8 mouse cellular contexts compared by ENCODE assay signal in the genomic region with DNA sequence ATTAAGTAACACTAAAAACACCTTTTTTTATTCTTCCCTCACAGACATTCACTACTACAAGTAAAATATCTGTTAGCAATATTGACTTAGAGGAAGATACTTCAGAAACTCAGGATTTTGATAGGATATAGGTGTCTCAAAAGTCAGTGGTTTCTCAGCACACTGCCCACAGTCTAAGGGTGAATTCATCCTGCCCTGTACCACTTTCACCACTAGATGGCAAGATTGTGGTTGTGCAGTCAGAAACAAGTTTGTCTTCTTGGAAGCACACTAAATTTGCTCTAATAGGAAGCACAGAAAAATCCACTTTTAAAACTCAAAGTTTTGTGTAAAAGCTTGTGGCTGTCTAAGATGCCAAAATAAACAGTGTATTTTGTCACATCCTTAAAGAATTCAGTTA. TPM values are rescaled to one million over a fixed set of nuclear protein-coding genes. Genes with fewer than 3 reads are reported as not detected.
DNase-seq lines count a peak whose midpoint lies in the region; TF ChIP-seq lines count a peak whose summit lies in the region.
"Had no signal": no experiment of that assay in that cellular context is flagged by ENCODE, and none has a peak within 500 bp of the region (broad histone marks: within the 10 kb centered on the region; RNA-seq: fewer than 3 reads in every experiment).

No protein-coding gene starts in this region.

- H3K27ac ChIP-seq in ES-E14 (ENCODE audit: insufficient read depth, low read depth, low read length, poor library complexity, severe bottlenecking) = no peak overlapping the region

- no peaks in the 10 kb centered on the region for H3K9me3 ChIP-seq in ES-E14 (ENCODE audit: control insufficient read depth, insufficient read depth, low read depth, low read length)

- TF ChIP-seq CTCF in brain, embryonic 14.5 days (IDR thresholded peaks at IDR 0.05; ENCODE audit: borderline replicate concordance, extremely low read depth, insufficient read depth, insufficient read length) = peak; percentile 58; the same call in 1 of the 2 replicates
- TF ChIP-seq CTCF in lung, adult 2 months (IDR thresholded peaks at IDR 0.05; ENCODE audit: insufficient read depth, low read length) = 0 out of 2 replicates have a peak, but pooled peaks have one; percentile 23

- no peaks in the 10 kb centered on the region for H3K36me3 ChIP-seq in ES-E14 (ENCODE audit: control insufficient read depth, insufficient read depth, low read length, poor library complexity, severe bottlenecking)

- in situ Hi-C loops in ES-E14 (cut with MboI; ENCODE audit: low sequenced_read_pairs in 2 of 2, unreplicated experiment in 2 of 2) = no loop called here

- no peak overlapping the region for H3K4me3 ChIP-seq in ES-E14 (ENCODE audit: insufficient read depth in 1 of 2, low read depth in 1 of 2, low read length in 2 of 2, poor library complexity in 1 of 2, severe bottlenecking in 1 of 2)
- no peak overlapping the region for H3K4me3 ChIP-seq in lung, adult 2 months (replicated peaks; ENCODE audit: extremely low read depth, low read depth, low read length)
- H3K4me3 ChIP-seq: myocyte had no signal

- no peaks in the 10 kb centered on the region for H3K4me1 ChIP-seq in ES-E14 (ENCODE audit: control insufficient read depth in 2 of 2, insufficient read depth in 2 of 2, low read length in 2 of 2, poor library complexity in 1 of 2)
- no peaks in the 10 kb centered on the region for H3K4me1 ChIP-seq in lung, adult 2 months (ENCODE audit: control insufficient read depth, insufficient read depth, low read length)

- peak; percentile 9 to 55 for DNase-seq in layer of hippocampus, adult 18-20 months (ENCODE audit: low spot score in 2 of 2)
- no peak for DNase-seq in layer of hippocampus, postnatal 36 days
- peak; percentile 40 for DNase-seq in ES-E14 (ENCODE audit: low read depth, low spot score)
- peak; percentile 47 for DNase-seq in brain, embryonic 14.5 days (ENCODE audit: low read depth)
- DNase-seq in induced T-regulatory cell, adult 2 months (ENCODE audit: low read depth) = peak; percentile 72
- no peak for DNase-seq in lung, adult 2 months
- peak; percentile 10 for DNase-seq in telencephalon, adult 2 months (ENCODE audit: low read depth, low spot score)

- TF ChIP-seq POLR2A in brain, embryonic 14.5 days (IDR thresholded peaks at IDR 0.05; ENCODE audit: borderline replicate concordance, extremely low read depth, insufficient read depth, insufficient read length, poor library complexity, severe bottlenecking) = no peak
- no peak for TF ChIP-seq POLR2A in lung, adult 2 months (IDR thresholded peaks at IDR 0.05; ENCODE audit: borderline replicate concordance, extremely low read depth, low read depth, low read length)

- no peak overlapping the region for H3K9ac ChIP-seq in ES-E14 (ENCODE audit: insufficient read depth, low read depth, low read length, poor library complexity, severe bottlenecking)

TF ChIP-seq in ES-E14, 5 proteins besides CTCF, POLR2A, EP300 and RAD21:
- TF ChIP-seq CHD2 (IDR thresholded peaks at IDR 0.05; ENCODE audit: low read depth, low read length) = no peak
- TF ChIP-seq ZC3H11A (IDR thresholded peaks at IDR 0.05; ENCODE audit: borderline replicate concordance, low read depth, low read length) = peak; percentile 66
- TF ChIP-seq HCFC1 (IDR thresholded peaks at IDR 0.05; ENCODE audit: borderline replicate concordance, insufficient read depth, low read length) = no peak
- no peak for TF ChIP-seq ZNF384 (IDR thresholded peaks at IDR 0.05; ENCODE audit: low read depth, low read length)
TF ChIP-seq in ES-E14: peak in this region for 1.

RNA-seq across cellular contexts. Expression of a gene that starts 8.4 kb away (rescaled TPM):
- 10 to 100 TPM in 1 of 2 experiments, 1 to 10 TPM in 1; 8.6 to 10.2 TPM for total RNA-seq in layer of hippocampus, adult 18-20 months (2021)
- 10 to 100 TPM; 10.2 to 11.6 TPM for total RNA-seq in layer of hippocampus, postnatal 36 days (2021)
- total RNA-seq in ES-E14 (2012; rRNA removed) = 7.2 and 7.9 TPM in 2 replicates
- 7.4 and 8.3 TPM in 2 replicates for polyA plus RNA-seq in brain, embryonic 14.5 days (2012; rRNA removed)
- polyA plus RNA-seq in lung, adult 2 months (2012; rRNA removed) = 1.9 and 2.2 TPM in 2 replicates

RNA-seq across cellular contexts. Expression of a gene that starts 8.5 kb away (rescaled TPM):
- total RNA-seq in layer of hippocampus, adult 18-20 months (2021) = 10 to 100 TPM; 12.2 to 12.6 TPM
- 10 to 100 TPM; 12.6 to 12.9 TPM for total RNA-seq in layer of hippocampus, postnatal 36 days (2021)
- total RNA-seq in ES-E14 (2012; rRNA removed) = 6.9 and 7.3 TPM in 2 replicates
- 2.1 and 2.7 TPM in 2 replicates for polyA plus RNA-seq in brain, embryonic 14.5 days (2012; rRNA removed)
- 0.80 and 1.1 TPM in 2 replicates for polyA plus RNA-seq in lung, adult 2 months (2012; rRNA removed)

RNA-seq across cellular contexts. Expression of a gene that starts 38.2 kb away (rescaled TPM):
- 10 to 100 TPM; 10.3 to 11.2 TPM for total RNA-seq in layer of hippocampus, adult 18-20 months (2021)
- 10 to 100 TPM; 11.2 to 11.9 TPM for total RNA-seq in layer of hippocampus, postnatal 36 days (2021)
- 8.5 and 12.5 TPM in 2 replicates for total RNA-seq in ES-E14 (2012; rRNA removed)
- 6.4 and 7.6 TPM in 2 replicates for polyA plus RNA-seq in brain, embryonic 14.5 days (2012; rRNA removed)
- polyA plus RNA-seq in lung, adult 2 months (2012; rRNA removed) = 0.57 and 0.86 TPM in 2 replicates

Comparison
In these comparisons a context has a peak if more than half of its experiments do, and no peak if none do; other contexts are left out.
1. DNase-seq: peak in layer of hippocampus, adult 18-20 months (2 of 2), ES-E14 (single experiment), brain, embryonic 14.5 days (single experiment), induced T-regulatory cell, adult 2 months (single experiment) and telencephalon, adult 2 months (single experiment); none in layer of hippocampus, postnatal 36 days (0 of 2) and lung, adult 2 months (single experiment).